Mouse (Mus musculus) activated CD4-positive, CD25-positive, alpha-beta regulatory T cell (primary cell): ENCODE results near the gene Ttll2. TPM values are rescaled to one million over a fixed set of nuclear protein-coding genes. Genes with fewer than 3 reads are reported as not detected.

Experiments
- polyA plus RNA-seq, 2 experiments: library from polyadenylated mRNA; unstranded; fragments of 100-300 nt; shearing (Covaris generic); gene quantifications; one replicate each; pipeline ENCODE4 v1.2.1; 2017

Ttll2 gene
- not detected for polyA plus RNA-seq

GRCm38 (mm10) chr17:7352596-7352995, at the start of gene Ttll2:
TSS of gene Ttll2 (minus strand) at chr17:7352696.

GRCm38 (mm10) chr17:7385364-7385763, 32.9 kb upstream of the Ttll2 start, which contains the start of gene Unc93a2:
TSS of gene Unc93a2 (minus strand) at chr17:7385464.

GRCm38 (mm10) chr17:7371879-7372278, 19.4 kb upstream of the Ttll2 start, which contains the start of gene Gm49630:
TSS of gene Gm49630 (minus strand) at chr17:7371979.

GRCm38 (mm10) chr17:7324346-7324745, 28.1 kb downstream of the Ttll2 start, which contains the start of gene Tcp10a:
TSS of gene Tcp10a (plus strand) at chr17:7324646.

Other genes starting within 250 kb of the Ttll2 start
- 1 to 10 TPM in 1 of 2 experiments, under 1 TPM in 1; 0.61 to 1.9 TPM for gene Rps6ka2, start 182.6 kb downstream of the Ttll2 start, polyA plus RNA-seq
- under 1 TPM in 1 of 2 experiments, not detected in 1; 0.14 TPM for gene Tcp10a, start 28.1 kb downstream of the Ttll2 start, polyA plus RNA-seq
- gene Gm49630, start 19.3 kb upstream of the Ttll2 start, polyA plus RNA-seq, result not detected
- under 1 TPM in 1 of 2 experiments, not detected in 1; 0.25 TPM for gene Unc93a2, start 32.8 kb upstream of the Ttll2 start, polyA plus RNA-seq